Mouse (Mus musculus) limb, embryonic 14.5 days (tissue): ENCODE measurements around the gene Mfsd5. TPM values are rescaled to one million over a fixed set of nuclear protein-coding genes. Genes with fewer than 3 reads are reported as not detected.

Experiments
- ATAC-seq: fragments of 200-750 bp; cut with Nextera tagmentation; 2 replicates; pipeline ENCODE4 v1.8.0; 2017; ENCODE audit warnings: low read depth, moderate number of reproducible peaks, moderate TSS enrichment; ENCODE audit not compliant: low FRiP score
- DNase-seq: peaks from one replicate; pipeline ENCODE4 v3.0.0-alpha.2; 2015; ENCODE audit warnings: low spot score
- H3K27ac ChIP-seq: fragments of 300-500 bp; sonication (generic); replicated peaks from 2 replicates; pipeline ENCODE4 v1.5.1; 2014; ENCODE audit warnings: low read depth, mild to moderate bottlenecking, low read length, moderate library complexity, mixed read lengths
- H3K27me3 ChIP-seq: fragments of 300-500 bp; sonication (generic); 2 replicates; pipeline ENCODE4 v1.6.1; 2014; ENCODE audit warnings: low read length, mixed read lengths; ENCODE audit not compliant: control insufficient read depth, insufficient read depth
- H3K36me3 ChIP-seq: fragments of 300-500 bp; sonication (generic); 2 replicates; pipeline ENCODE4 v1.6.1; 2014; ENCODE audit warnings: mild to moderate bottlenecking, low read length, moderate library complexity, mixed read lengths; ENCODE audit not compliant: control insufficient read depth, insufficient read depth
- H3K4me1 ChIP-seq: fragments of 300-500 bp; sonication (generic); 2 replicates; pipeline ENCODE4 v1.6.1; 2014; ENCODE audit warnings: antibody characterized with exemption, low read length, mixed read lengths; ENCODE audit not compliant: control insufficient read depth, insufficient read depth
- H3K4me2 ChIP-seq: fragments of 300-500 bp; sonication (generic); replicated peaks from 2 replicates; pipeline ENCODE4 v1.6.1; 2014; ENCODE audit warnings: low read depth, mild to moderate bottlenecking, low read length, moderate library complexity; ENCODE audit not compliant: severe bottlenecking
- H3K4me3 ChIP-seq: fragments of 300-500 bp; sonication (generic); replicated peaks from 2 replicates; pipeline ENCODE4 v1.5.1; 2014; ENCODE audit warnings: low read length
- H3K9ac ChIP-seq: fragments of 300-500 bp; sonication (generic); 2 replicates; pipeline ENCODE4 v1.6.1; 2014; ENCODE audit warnings: mild to moderate bottlenecking, low read depth, low read length, moderate library complexity; ENCODE audit not compliant: severe bottlenecking
- H3K9me3 ChIP-seq: fragments of 300-500 bp; sonication (generic); 2 replicates; pipeline ENCODE4 v1.6.1; 2016; ENCODE audit warnings: low read length; ENCODE audit not compliant: control insufficient read depth
- POLR2A ChIP-seq: fragments of 200-500 bp; IDR thresholded peaks from 2 replicates; pipeline ENCODE4 v1.8.0; 2012; ENCODE audit warnings: inconsistent platforms, mild to moderate bottlenecking, moderate library complexity, borderline replicate concordance; ENCODE audit not compliant: insufficient read depth, insufficient read length; ENCODE audit errors: extremely low read depth
- WGBS: fragments of 180-500 bp; shearing (Covaris S2); extraction: QIAGEN DNeasy Blood & Tissue Kit; methylation state at CpG from one replicate; pipeline ENCODE4 v1.1.7; 2014; 5-methylcytosine and 5-hydroxymethylcytosine counted together
- polyA plus RNA-seq, 2 experiments: library from polyadenylated mRNA; depleted of rRNA in 1 of 2; stranded (reverse) in 1 of 2; unstranded in 1 of 2; fragments of >200 nt; fragmentation: Nextera tagmentation in 1 of 2; extraction: Ambion mirVana in 1 of 2; gene quantifications; 2 replicates each; pipeline versions ENCODE4 v1.2.1 to v1.2.3; 2012 to 2014

Mfsd5 gene
- polyA plus RNA-seq, 2 experiments, result 55.6 to 82.1 TPM

DNA sequence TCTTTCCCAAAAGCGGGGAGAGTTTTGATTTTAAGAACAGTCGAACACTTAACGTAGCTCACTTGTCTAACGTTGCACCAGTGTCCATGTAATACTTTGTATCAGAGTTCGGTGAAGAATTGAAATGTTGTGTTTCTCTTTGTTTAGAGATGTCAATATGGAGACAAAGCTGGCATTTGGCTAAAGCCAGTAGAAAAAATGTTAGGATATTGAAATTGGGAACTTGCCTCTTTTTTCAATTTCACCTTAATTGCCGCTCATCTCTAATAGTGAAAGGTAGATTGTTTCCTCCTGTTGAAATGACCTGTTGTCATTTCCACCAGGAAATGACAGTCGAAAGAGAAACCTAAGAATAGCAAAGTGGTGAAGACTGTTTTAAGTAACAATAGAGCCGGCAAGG lies 47.6 kb downstream of the Mfsd5 start:
- peaks cover 54% of the 10 kb centered on the region for H3K36me3 ChIP-seq
- peak overlapping the region; percentile 74 for H3K9ac ChIP-seq
- H3K4me2 ChIP-seq, result peak overlapping the region; percentile 81
- H3K27ac ChIP-seq, result 0 out of 2 replicates have a peak overlapping the region, but pooled peaks have one; percentile 71
- no peak for ATAC-seq
- no peak for DNase-seq
- H3K4me1 ChIP-seq, result 0 out of 2 replicates have a peak, but pooled peaks cover 8% of the 10 kb centered on the region
- 66% methylated on average over 8 of the region's 8 CpGs for WGBS
- H3K4me3 ChIP-seq, result peak overlapping the region; percentile 76
- no peak for TF ChIP-seq POLR2A
- no peaks in the 10 kb centered on the region for H3K9me3 ChIP-seq
- H3K27me3 ChIP-seq, result no peaks in the 10 kb centered on the region

Other genes starting within 250 kb of the Mfsd5 start
- gene Eif4b, start 205.7 kb upstream of the Mfsd5 start, polyA plus RNA-seq (2012; rRNA removed), result 165 and 199 TPM in 2 replicates
- 133 and 134 TPM in 2 replicates for gene Eif4b, start 205.7 kb upstream of the Mfsd5 start, polyA plus RNA-seq (2014; fragmentation: Nextera tagmentation; extraction: Ambion mirVana)
- 114 and 134 TPM in 2 replicates for gene Tns2, start 179.0 kb upstream of the Mfsd5 start, polyA plus RNA-seq (2012; rRNA removed)
- 62.5 and 66.3 TPM in 2 replicates for gene Tns2, start 179.0 kb upstream of the Mfsd5 start, polyA plus RNA-seq (2014; fragmentation: Nextera tagmentation; extraction: Ambion mirVana)
- gene Spryd3, start 143.2 kb upstream of the Mfsd5 start, polyA plus RNA-seq (2012; rRNA removed), result 37.4 and 39.8 TPM in 2 replicates
- 18.7 and 18.9 TPM in 2 replicates for gene Spryd3, start 143.2 kb upstream of the Mfsd5 start, polyA plus RNA-seq (2014; fragmentation: Nextera tagmentation; extraction: Ambion mirVana)
- 6.2 and 8.1 TPM in 2 replicates for gene Igfbp6, start 135.1 kb upstream of the Mfsd5 start, polyA plus RNA-seq (2012; rRNA removed)
- gene Igfbp6, start 135.1 kb upstream of the Mfsd5 start, polyA plus RNA-seq (2014; fragmentation: Nextera tagmentation; extraction: Ambion mirVana), result 11.7 and 11.9 TPM in 2 replicates
- gene Soat2, start 128.9 kb upstream of the Mfsd5 start, polyA plus RNA-seq (2012; rRNA removed), result 0.87 and 1.1 TPM in 2 replicates
- 0.48 and 0.76 TPM in 2 replicates for gene Soat2, start 128.9 kb upstream of the Mfsd5 start, polyA plus RNA-seq (2014; fragmentation: Nextera tagmentation; extraction: Ambion mirVana)
- gene Zfp740, start 76.2 kb upstream of the Mfsd5 start, polyA plus RNA-seq (2012; rRNA removed), result 89.4 and 96.0 TPM in 2 replicates
- 53.8 and 64.0 TPM in 2 replicates for gene Zfp740, start 76.2 kb upstream of the Mfsd5 start, polyA plus RNA-seq (2014; fragmentation: Nextera tagmentation; extraction: Ambion mirVana)
- 112 and 130 TPM in 2 replicates for gene Csad, start 74.7 kb upstream of the Mfsd5 start, polyA plus RNA-seq (2012; rRNA removed)
- 66.1 and 75.3 TPM in 2 replicates for gene Csad, start 74.7 kb upstream of the Mfsd5 start, polyA plus RNA-seq (2014; fragmentation: Nextera tagmentation; extraction: Ambion mirVana)
- gene Itgb7, start 47.5 kb upstream of the Mfsd5 start, polyA plus RNA-seq (2012; rRNA removed), result 2.7 and 3.0 TPM in 2 replicates
- gene Itgb7, start 47.5 kb upstream of the Mfsd5 start, polyA plus RNA-seq (2014; fragmentation: Nextera tagmentation; extraction: Ambion mirVana), result 4.2 and 6.5 TPM in 2 replicates
- 135 and 175 TPM in 2 replicates for gene Rarg, start 21.9 kb upstream of the Mfsd5 start, polyA plus RNA-seq (2012; rRNA removed)
- gene Rarg, start 21.9 kb upstream of the Mfsd5 start, polyA plus RNA-seq (2014; fragmentation: Nextera tagmentation; extraction: Ambion mirVana), result 115 and 140 TPM in 2 replicates
- 3.1 and 3.8 TPM in 2 replicates for gene Gm9918, start 8.9 kb upstream of the Mfsd5 start, polyA plus RNA-seq (2012; rRNA removed)
- gene Gm9918, start 8.9 kb upstream of the Mfsd5 start, polyA plus RNA-seq (2014; fragmentation: Nextera tagmentation; extraction: Ambion mirVana), result 0.93 and 1.0 TPM in 2 replicates
- 37.2 and 40.0 TPM in 2 replicates for gene Espl1, start 16.8 kb downstream of the Mfsd5 start, polyA plus RNA-seq (2012; rRNA removed)
- gene Espl1, start 16.8 kb downstream of the Mfsd5 start, polyA plus RNA-seq (2014; fragmentation: Nextera tagmentation; extraction: Ambion mirVana), result 27.2 and 27.3 TPM in 2 replicates
- 177 and 331 TPM in 2 replicates for gene Pfdn5, start 46.7 kb downstream of the Mfsd5 start, polyA plus RNA-seq (2012; rRNA removed)
- gene Pfdn5, start 46.7 kb downstream of the Mfsd5 start, polyA plus RNA-seq (2014; fragmentation: Nextera tagmentation; extraction: Ambion mirVana), result 527 and 545 TPM in 2 replicates
- gene Myg1, start 52.3 kb downstream of the Mfsd5 start, polyA plus RNA-seq (2012; rRNA removed), result 108 and 117 TPM in 2 replicates
- 91.1 and 92.1 TPM in 2 replicates for gene Myg1, start 52.3 kb downstream of the Mfsd5 start, polyA plus RNA-seq (2014; fragmentation: Nextera tagmentation; extraction: Ambion mirVana)
- 65.5 and 86.5 TPM in 2 replicates for gene Aaas, start 71.3 kb downstream of the Mfsd5 start, polyA plus RNA-seq (2012; rRNA removed)
- gene Aaas, start 71.3 kb downstream of the Mfsd5 start, polyA plus RNA-seq (2014; fragmentation: Nextera tagmentation; extraction: Ambion mirVana), result 54.4 and 59.6 TPM in 2 replicates
- 22.5 and 32.5 TPM in 2 replicates for gene Sp7, start 87.7 kb downstream of the Mfsd5 start, polyA plus RNA-seq (2012; rRNA removed)
- gene Sp7, start 87.7 kb downstream of the Mfsd5 start, polyA plus RNA-seq (2014; fragmentation: Nextera tagmentation; extraction: Ambion mirVana), result 7.9 and 11.7 TPM in 2 replicates
- gene Sp1, start 126.7 kb downstream of the Mfsd5 start, polyA plus RNA-seq (2012; rRNA removed), result 35.7 and 41.1 TPM in 2 replicates
- gene Sp1, start 126.7 kb downstream of the Mfsd5 start, polyA plus RNA-seq (2014; fragmentation: Nextera tagmentation; extraction: Ambion mirVana), result 17.2 and 17.7 TPM in 2 replicates
- gene Amhr2, start 165.9 kb downstream of the Mfsd5 start, polyA plus RNA-seq (2012; rRNA removed), result 0.53 and 0.67 TPM in 2 replicates
- gene Amhr2, start 165.9 kb downstream of the Mfsd5 start, polyA plus RNA-seq (2014; fragmentation: Nextera tagmentation; extraction: Ambion mirVana), result 0.25 and 1.1 TPM in 2 replicates
- 67.8 and 74.6 TPM in 2 replicates for gene Prr13, start 179.6 kb downstream of the Mfsd5 start, polyA plus RNA-seq (2012; rRNA removed)
- 76.6 and 81.6 TPM in 2 replicates for gene Prr13, start 179.6 kb downstream of the Mfsd5 start, polyA plus RNA-seq (2014; fragmentation: Nextera tagmentation; extraction: Ambion mirVana)
- 814 and 942 TPM in 2 replicates for gene Pcbp2, start 191.1 kb downstream of the Mfsd5 start, polyA plus RNA-seq (2012; rRNA removed)
- 324 and 328 TPM in 2 replicates for gene Pcbp2, start 191.1 kb downstream of the Mfsd5 start, polyA plus RNA-seq (2014; fragmentation: Nextera tagmentation; extraction: Ambion mirVana)
- gene Gm10337, start 224.3 kb downstream of the Mfsd5 start, polyA plus RNA-seq (2012; rRNA removed), result not detected in 2 replicates
- gene Gm10337, start 224.3 kb downstream of the Mfsd5 start, polyA plus RNA-seq (2014; fragmentation: Nextera tagmentation; extraction: Ambion mirVana), result not detected in 2 replicates
- gene Map3k12, start 237.6 kb downstream of the Mfsd5 start, polyA plus RNA-seq (2012; rRNA removed), result 36.3 and 38.3 TPM in 2 replicates
- 15.8 and 18.7 TPM in 2 replicates for gene Map3k12, start 237.6 kb downstream of the Mfsd5 start, polyA plus RNA-seq (2014; fragmentation: Nextera tagmentation; extraction: Ambion mirVana)
- 132 and 150 TPM in 2 replicates for gene Tarbp2, start 238.7 kb downstream of the Mfsd5 start, polyA plus RNA-seq (2012; rRNA removed)
- 78.1 and 86.6 TPM in 2 replicates for gene Tarbp2, start 238.7 kb downstream of the Mfsd5 start, polyA plus RNA-seq (2014; fragmentation: Nextera tagmentation; extraction: Ambion mirVana)
- 13.7 and 14.4 TPM in 2 replicates for gene Npff, start 245.5 kb downstream of the Mfsd5 start, polyA plus RNA-seq (2012; rRNA removed)
- 2.5 and 2.8 TPM in 2 replicates for gene Npff, start 245.5 kb downstream of the Mfsd5 start, polyA plus RNA-seq (2014; fragmentation: Nextera tagmentation; extraction: Ambion mirVana)